Mouse (Mus musculus): ENCODE measurements at regions not wholly inside any gene's neighbourhood (a gene's known extent, or its start where the extent isn't known, plus 50 kb on each side); places are given as distances from the start of the nearest gene placed in this dataset.
"Not testable (repeated sequence)": the region's sequence is repeated elsewhere in the genome, so short reads cannot be mapped to it uniquely, and the experiment has no call there.

GRCm38 (mm10) chr4:81600396-81600795, 157.8 kb upstream of the Mpdz start:
- no peak for DNase-seq (ENCODE audit: low spot score in 2 of 2)

DNA sequence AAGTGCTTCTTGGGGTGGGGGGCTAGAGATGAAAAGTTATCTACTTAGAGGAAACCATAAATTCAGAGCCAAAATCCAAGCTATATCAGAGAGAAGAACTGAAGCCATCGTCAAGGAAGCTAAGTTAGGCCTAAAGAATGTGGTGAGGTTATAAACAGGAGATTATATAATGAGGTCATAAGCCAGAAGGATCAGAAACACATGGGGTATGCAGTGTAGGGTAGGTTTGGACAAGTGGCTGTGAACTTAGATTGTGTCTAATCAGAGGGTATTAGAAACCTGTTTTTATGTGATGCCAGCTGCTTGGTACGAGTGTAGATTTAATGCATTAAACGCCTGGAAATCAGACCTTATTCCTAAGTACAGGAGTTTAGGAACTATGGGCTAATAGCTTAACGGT, 154.8 kb upstream of the Mpdz start:
- DNase-seq (ENCODE audit: low spot score in 2 of 2): no peak

DNA sequence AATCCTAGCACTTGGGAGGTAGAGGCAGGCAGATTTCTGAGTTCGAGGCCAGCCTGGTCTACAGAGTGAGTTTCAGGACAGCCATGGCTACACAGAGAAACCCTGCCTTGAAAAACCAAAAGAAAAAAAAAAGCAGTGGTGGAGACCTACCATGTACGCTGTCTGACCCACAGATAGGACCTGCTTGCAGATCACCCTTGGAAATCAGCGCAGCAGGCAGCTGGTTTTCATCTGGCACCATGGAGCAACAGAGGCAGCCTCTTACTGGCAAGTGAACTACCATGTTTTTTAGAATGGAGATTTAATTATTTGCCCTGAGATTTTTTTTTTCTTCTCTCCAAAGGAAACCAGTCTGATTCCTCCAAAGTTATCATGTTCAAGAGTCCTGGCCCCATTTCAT, 150.8 kb upstream of the Mpdz start:
- DNase-seq (ENCODE audit: low spot score in 2 of 2): not testable (repeated sequence)

- DNase-seq (ENCODE audit: low spot score in 2 of 2): no peak
These were observed 139.9 kb upstream of the Mpdz start for GRCm38 (mm10) chr4:81582546-81582945.

GRCm38 (mm10) chr4:81580553-81580952, 137.9 kb upstream of the Mpdz start:
- DNase-seq (ENCODE audit: low spot score in 2 of 2): no peak

- DNase-seq (ENCODE audit: low spot score in 2 of 2): no peak
These were observed 136.9 kb upstream of the Mpdz start for GRCm38 (mm10) chr4:81579389-81580110.

GRCm38 (mm10) chr4:81578981-81579380, 136.4 kb upstream of the Mpdz start:
- no peak for DNase-seq (ENCODE audit: low spot score in 2 of 2)

DNA sequence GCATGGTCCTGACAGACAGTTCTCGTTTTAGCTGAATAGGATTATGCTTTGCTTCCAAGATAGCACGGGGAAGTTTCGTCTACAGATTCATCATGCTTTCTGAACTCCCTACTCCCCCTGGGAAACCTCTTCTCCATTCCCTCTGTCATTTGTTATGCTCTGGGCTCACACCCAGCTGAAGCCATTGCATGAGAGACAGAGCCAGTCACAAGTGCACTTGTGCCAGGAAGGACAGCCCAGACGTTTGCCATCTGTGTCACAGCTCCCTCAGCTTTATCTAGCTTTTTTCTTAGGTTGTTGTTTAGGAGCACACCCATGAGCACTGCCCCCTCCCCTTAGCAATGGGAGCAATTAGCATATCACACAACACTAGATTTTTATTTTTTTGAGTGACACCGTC, 131.2 kb upstream of the Mpdz start:
- peak in 1 of 2 experiments; percentile 35 for DNase-seq (ENCODE audit: low spot score in 2 of 2)

GRCm38 (mm10) chr4:81570736-81571135, 128.1 kb upstream of the Mpdz start:
- no peak for DNase-seq (ENCODE audit: low spot score in 2 of 2)

- DNase-seq (ENCODE audit: low spot score in 2 of 2): no peak
These were observed 126.9 kb upstream of the Mpdz start for GRCm38 (mm10) chr4:81569531-81569930.

- no peak for DNase-seq (ENCODE audit: low spot score in 2 of 2)
These were observed 125.8 kb upstream of the Mpdz start for GRCm38 (mm10) chr4:81568404-81568803.

- no peak for DNase-seq (ENCODE audit: low spot score in 2 of 2)
These were observed 125.3 kb upstream of the Mpdz start for GRCm38 (mm10) chr4:81567928-81568327.

DNA sequence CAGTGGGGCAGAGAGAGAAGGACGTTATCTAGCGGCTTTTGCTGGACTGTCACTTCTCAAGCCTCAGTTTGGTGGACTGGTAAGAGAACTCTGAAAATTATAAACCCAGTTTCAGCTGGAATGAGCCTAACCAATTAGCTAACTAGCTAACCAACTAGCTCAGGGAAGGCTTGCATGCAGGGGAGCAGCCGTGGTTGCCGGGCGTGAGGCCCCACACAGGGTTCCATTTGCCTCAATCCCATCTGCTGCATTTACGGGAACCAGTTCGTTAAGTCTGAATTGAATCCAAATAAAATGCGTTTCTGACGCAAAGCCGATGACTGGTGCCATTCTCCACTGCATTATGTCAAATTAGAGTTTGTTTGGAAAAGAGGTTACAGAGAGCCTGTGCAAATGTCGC, 123.9 kb upstream of the Mpdz start:
- no peak for DNase-seq (ENCODE audit: low spot score in 2 of 2)

GRCm38 (mm10) chr4:81565422-81566395, 123.1 kb upstream of the Mpdz start:
- DNase-seq (ENCODE audit: low spot score in 2 of 2): no peak

- DNase-seq (ENCODE audit: low spot score in 2 of 2): no peak
These were observed 121.8 kb upstream of the Mpdz start for GRCm38 (mm10) chr4:81564446-81564845.

- no peak for DNase-seq (ENCODE audit: low spot score in 2 of 2)
These were observed 121.0 kb upstream of the Mpdz start for GRCm38 (mm10) chr4:81563574-81563973.

DNA sequence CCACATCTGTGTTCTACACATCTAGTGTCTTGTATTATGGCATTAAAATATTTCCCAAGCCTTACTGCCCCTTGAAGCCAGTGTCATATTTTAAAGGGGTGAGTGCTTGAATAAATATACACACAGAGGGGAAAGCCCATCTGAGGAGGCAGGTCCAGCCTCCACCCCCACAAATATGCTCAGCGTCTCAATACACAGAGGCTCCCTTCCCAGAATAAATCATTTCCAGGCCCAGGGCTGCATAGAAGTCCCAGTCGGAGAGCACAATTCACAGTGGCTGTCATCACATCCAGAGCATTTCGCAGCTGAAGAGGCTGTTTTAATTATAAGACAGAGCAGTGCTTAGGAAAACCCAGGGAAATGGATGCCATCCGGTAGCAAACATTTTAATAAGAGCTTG, 118.8 kb upstream of the Mpdz start:
- DNase-seq (ENCODE audit: low spot score in 2 of 2): no peak

GRCm38 (mm10) chr4:81550816-81551215, 108.2 kb upstream of the Mpdz start:
- DNase-seq (ENCODE audit: low spot score in 2 of 2): no peak

DNA sequence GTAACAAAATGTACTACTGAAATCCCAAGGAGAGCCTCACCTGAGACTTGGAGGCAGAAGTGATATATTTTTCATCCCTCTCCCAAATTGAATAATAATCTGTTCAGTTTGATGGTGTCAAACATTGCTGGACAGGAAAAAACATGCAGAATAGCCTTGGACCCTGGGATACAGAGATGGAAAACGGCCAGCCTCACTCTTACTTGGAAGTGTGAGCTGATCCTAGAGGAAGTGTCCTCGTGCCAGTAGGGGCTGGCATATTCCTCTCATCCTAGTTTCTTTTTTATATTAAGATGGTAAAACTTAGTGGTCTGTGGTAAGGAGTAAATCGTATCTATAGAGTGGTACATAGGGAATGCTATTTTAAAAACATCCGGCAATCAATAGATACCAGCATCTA, 107.6 kb upstream of the Mpdz start:
- DNase-seq (ENCODE audit: low spot score in 2 of 2): no peak

- no peak for DNase-seq (ENCODE audit: low spot score in 2 of 2)
These were observed 97.9 kb upstream of the Mpdz start for GRCm38 (mm10) chr4:81540496-81540895.

- no peak for DNase-seq (ENCODE audit: low spot score in 2 of 2)
These were observed 96.9 kb upstream of the Mpdz start for GRCm38 (mm10) chr4:81539551-81539950.

DNA sequence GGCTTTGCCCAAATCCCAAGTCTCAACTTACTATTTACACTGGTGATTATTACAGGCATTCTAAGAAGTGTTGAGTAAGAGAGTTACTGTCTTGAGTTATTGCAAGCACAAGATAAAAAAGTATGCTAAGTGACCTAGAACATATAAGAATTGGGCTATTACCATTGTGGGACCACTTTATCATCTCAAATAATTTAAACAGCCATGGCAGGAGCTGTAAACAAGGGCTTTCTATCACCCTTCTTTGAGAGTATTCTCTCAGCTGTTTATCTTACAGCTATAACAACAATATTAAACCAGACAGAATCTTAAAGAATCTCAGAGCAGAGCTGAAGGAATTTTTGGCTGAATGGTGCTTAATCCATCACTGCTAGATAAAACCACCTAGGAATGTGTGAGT, 94.2 kb upstream of the Mpdz start:
- DNase-seq (ENCODE audit: low spot score in 2 of 2): no peak

GRCm38 (mm10) chr4:81530546-81530945, 87.9 kb upstream of the Mpdz start:
- DNase-seq (ENCODE audit: low spot score in 2 of 2): peak in 1 of 2 experiments; percentile 25

Data from urinary bladder, postnatal 36 days (tissue).